Mouse (Mus musculus) urinary bladder, adult 2 months (tissue): Measurements from ENCODE around the gene Snx11. TPM values are rescaled to one million over a fixed set of nuclear protein-coding genes. Genes with fewer than 3 reads are reported as not detected.
"Not testable (repeated sequence)": the region's sequence is repeated elsewhere in the genome, so short reads cannot be mapped to it uniquely, and the experiment has no call there.

Source experiments
- DNase-seq: peaks from one replicate; pipeline ENCODE4 v3.0.0; 2022; ENCODE audit warnings: low spot score
- polyA plus RNA-seq: library from polyadenylated mRNA; depleted of rRNA; stranded (reverse); fragments of >200 nt; gene quantifications from 2 replicates; pipeline ENCODE4 v1.2.3, GENCODE M21; 2012; rRNA removed

The Snx11 gene
- polyA plus RNA-seq: 26.0 and 30.0 TPM in 2 replicates

DNA sequence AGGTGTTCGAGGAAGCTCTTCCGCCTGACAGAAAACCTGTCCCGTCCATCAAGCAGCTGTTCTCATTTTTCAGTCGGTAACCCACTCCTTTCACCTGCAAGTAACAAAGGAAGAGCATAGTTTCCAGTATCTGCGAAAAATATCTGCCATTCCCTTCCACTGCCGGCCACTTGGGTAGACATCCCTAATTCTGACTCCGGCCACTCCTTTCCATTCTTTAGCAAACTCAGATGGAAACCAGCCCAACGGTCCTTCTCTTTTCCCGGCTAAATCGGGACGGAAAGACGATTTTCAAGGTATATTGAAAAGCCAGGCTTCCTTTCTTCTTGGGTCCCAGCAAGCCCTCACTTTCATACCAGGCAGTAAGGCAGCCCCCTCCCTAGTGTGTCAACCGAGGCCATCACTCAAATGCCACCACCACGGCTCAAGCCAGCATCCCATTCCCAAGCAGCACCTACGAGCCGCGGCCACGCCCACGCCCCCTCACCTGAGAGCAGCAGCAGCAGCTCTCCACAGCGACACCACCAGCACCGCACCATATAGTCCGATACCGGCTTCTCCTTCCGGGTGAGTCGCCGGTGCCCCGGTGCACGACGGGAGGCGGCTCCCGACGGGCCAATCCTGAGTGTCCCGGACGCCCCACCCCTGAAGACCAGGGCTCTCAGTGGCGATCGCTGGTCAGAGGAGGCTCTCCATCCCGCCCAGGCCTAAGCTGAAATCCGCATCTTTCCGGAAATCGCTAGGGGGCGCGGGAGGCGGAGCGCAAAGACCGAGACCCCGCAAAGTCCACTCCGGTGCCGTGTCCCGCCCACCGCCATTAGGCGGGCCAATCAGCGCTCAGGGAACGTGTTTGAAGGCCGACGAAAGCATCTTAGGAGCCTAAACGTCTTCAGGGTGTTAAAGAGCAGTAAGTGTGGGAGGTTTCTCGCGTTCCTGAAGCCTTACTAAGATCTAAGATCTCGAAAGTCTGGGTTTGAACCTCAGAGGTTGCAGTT, at the start of gene Snx11:
Snx11 (minus strand) TSS at position 592 of the 995 bp plus-strand sequence.
- peak; percentile 97 for DNase-seq

DNA sequence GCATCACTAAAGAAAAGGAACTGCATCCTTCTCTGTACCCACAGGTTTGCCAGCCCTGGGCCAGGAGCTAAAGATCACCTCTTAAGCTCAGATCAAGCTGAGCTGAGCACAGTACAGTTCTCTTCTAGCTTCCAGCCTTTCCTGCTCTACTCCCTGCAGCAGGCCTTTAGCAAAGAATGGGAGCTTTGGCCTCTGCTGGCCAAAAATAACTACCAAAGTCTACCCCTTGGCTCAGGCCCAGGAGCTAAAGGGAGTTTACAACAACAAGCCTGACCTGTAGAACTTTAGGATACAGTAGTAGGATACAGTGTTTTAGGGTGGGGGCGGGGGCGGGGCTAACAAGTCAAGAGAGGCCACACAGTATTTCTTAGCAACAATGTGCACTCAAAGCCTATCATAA, 49.1 kb upstream of the Snx11 start:
- no peak for DNase-seq

DNA sequence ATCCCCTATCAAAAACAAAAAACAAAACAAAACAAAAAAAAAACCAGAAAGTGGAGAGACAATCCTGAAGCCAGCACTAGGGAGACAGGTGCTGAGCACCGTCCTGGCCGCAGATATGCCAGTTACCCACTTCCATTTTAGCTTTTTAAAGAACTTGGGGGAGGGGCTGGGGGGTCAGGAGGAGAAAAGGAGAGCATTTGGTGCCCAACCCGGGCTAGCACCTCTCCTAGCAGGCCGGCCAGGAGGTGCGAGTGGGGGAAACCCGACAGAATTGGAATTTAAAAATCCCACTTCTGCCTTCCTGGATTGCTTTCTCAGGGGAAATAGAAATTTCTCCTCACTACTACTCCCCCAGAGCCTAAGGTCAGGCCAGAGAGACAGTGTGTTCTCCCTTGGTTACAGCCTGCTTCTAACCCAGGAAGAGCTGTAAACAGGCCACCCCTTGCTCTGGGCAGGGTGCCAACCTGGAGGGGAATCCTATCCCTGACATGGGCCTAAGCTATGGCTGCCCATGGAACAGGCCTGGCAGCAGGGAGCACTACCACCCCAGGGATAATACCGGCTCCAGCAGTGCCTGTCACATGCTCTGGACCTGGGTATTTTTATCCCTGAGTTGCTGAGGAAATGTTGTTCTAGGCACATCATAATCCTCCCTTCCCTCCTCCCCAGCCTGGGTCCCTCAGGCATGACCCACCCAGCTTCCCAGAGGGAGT, 47.6 kb upstream of the Snx11 start:
- peak; percentile 47 for DNase-seq

DNA sequence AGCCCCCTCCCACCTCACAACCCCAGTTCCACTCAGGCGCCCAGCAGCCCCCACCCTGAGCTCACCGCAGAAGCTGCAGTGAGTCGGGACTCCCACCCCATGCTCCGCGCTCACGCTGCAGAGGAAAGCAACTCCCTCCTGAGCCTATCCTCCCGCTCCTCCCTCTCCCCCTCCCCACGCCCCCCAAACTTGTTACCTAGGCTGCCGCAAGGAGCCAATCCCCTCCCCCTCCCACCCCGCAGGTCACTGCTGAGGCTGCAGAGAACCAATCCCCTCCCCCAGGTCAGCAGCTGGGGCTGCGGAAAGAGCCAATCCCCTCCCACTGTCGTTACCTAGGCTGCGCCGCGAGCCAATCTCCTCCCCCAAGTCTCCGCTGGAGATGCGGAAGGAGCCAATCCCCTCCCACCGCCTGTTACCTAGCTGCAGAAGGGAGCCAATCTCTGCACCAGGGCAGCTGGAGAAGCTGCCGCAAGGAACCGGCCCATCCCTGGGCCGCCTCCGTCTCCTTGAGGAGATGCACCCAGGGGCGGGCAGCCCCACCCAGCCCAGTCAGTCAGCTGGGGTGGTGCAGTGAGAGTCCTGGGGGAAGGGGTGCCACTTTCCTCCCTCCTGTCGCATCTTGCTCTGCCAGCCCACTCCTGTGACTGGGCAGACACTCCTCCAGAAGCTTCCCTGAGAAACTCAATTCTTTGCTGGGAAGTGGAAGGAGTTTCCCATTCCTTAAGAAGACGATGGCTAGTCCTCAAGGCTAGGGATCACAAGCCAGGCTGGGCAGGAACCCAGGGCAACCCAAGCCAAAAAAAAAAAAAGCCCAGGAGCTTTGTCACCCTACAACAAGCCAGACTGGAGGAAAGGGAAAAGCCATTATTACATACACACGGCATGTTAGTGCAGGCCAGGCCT, 46.8 kb upstream of the Snx11 start:
- peak; percentile 62 for DNase-seq

DNA sequence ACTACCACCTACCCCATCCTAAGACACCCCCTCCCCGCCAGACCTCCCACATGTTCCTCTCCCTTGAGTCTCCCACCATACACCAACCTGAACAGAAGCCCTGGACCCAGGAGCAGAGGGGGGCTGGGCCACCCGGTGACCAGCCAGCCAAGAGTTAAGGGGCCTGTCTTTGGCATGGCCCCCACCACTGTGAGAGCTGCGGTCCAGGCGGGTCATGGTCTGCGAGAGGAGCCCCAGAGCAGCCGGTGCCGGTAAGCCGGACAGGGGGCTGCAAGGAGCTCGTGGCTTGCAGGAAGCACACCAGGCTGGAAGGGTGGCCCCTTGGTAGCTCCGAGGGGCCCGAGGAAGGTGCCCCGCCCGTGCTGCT, 46.1 kb upstream of the Snx11 start:
- no peak for DNase-seq

DNA sequence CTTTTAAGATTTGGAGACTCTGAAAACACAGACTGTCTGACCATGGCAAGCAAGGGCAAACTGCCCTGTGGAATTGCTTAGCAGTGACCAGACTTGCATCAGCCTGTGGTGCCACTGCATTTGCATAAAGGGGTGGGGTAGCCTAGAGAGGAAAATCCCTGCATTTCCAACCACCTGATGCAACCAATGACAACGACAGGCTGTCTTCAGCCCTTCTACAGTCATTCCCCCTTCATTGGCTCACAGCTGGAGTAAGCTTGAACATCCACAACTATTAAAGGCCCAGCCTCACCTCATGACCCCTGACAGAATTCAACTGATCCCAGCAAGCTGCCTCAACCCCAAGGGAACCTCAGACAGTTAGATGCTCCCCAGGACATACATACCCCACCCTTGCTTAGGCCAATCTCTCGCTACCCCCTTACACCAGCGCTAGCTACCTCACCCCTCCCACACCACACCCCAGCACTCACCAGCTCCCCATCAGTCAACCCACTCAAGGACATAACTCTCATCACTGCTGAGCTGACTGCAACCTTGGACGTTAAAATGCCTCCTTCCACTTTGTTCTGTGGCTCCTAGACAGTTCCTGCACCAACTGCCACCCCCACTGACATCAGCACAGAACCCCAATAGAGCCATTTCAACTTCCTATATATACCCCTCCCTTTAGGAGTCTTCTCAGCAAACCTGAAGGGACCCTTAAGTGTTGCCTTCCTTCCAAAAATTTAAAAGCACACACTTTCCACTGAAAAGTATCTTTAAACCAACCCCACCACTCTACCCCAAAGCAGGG, 45.5 kb upstream of the Snx11 start:
- DNase-seq: no peak

DNA sequence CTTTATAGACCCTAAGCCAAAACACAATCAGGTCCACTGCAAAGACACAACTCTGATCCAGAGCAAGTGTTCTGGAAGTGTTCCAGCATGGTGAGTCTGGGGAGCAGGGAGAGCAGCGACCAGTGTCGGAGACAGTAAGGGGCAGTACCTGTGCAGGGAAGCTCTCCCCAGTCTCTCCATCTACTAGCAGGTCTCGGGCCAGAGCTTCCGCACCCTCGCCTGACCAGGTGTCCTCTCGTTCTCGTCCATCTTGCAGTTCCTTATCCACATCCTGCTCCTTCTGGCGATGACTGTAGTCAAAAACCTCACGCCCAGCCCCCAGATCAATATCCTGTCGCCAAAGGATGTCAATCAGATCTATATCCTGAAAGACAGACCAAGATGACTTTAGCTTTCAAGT, 44.6 kb upstream of the Snx11 start:
- DNase-seq: no peak

DNA sequence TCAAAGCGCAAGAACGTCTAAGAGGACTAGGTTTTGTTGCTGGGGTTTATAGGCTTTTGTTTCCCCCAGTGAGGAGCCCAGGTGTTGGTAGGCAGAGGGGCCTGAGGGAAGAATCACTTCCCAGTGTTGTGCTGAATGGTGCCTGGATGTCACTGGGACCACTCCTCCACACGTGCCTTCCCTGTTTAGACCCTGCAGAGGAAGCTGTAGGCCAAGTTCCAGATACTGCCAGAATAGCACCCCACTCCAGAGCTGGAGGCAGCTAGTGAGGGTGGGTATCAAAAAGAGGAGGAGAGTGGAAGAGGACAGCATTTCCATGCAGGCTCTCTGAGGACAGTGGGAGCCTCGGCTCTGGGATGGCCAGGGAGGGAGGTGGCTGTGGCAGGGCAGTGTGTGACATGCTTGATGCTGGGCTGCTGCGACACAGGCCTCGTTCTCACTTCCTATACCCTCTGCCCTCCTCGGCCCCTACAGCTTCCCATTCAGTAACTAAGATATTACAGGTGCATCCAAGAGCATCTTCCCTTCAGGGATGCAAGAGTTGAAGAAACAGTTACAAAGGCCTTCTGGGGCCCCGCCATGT, 40.9 kb upstream of the Snx11 start:
- no peak for DNase-seq

DNA sequence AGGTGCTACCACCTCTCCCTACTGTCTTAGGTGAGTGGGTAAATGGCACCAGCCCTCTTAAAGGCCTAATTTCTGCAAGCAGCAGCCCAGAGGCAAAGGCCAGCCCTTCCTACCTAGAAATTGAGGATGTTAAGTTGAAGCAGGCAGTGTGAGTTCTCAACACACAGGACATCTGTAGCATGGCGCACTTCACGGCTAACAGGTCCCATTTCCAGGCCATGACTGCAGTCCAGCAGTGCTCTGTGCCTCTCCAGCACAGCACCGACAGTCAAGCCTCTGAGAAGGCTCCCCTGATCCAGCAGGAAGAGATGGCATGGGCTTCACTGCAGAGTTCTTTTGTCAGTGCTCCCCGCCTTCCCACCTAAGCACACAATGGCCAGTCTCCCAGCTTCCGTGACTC, 39.6 kb upstream of the Snx11 start:
- no peak for DNase-seq

DNA sequence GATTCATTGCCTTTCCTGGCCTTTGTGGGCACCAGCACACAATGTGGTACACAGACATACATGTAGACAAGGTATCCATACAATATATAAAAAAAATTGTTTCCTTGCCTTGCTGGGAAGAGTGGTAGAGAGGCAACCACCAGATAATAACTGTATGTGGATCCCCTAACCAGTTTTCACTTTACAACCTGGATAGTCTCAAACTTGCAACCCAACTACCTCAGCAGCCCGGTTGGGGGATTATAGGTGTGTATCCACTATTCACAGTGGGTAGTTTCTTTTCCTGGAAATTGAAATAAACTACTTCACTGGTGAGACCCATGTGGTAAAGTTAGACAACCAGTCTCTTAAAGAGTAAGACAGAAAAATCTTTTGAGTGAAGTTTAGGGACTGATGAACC, 39.1 kb upstream of the Snx11 start:
- no peak for DNase-seq

DNA sequence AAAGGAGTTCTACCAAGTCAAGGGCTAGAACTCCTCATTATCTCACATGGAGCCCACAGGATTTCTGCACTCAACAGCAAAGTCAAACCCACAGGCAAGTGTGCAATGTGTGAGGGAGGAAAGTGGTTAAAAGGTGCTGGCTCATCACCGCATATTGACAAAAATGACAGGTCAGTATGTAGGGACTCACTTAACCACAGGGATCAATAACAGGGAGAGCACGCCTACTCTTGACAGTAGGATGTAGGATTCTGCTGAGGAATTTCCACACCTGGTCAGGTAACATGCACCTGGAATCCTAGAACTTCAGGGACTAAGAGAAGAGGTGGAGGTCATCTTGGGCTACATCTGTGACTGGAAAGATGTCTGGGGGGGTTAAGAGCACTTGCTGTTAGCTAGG, 38.5 kb upstream of the Snx11 start:
- no peak for DNase-seq

DNA sequence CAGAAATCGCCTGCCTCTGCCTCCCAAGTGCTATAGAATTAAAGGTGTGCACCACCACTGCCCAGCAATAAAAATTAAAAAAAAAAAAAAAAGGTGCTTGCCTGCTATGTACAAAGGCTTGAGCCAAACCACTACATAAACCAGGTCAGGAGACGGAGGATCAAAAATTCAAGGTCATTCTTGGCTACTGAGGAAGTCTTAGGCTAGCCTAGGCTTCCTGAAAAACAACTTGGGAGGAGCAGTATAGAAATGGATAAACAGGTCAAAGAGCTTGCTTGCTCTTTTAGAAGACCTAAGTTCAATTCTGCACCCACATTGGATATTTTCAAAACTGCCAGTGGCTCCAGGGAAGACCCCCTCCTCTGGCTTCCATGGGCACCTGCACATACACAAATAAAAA, 37.1 kb upstream of the Snx11 start:
- no peak for DNase-seq

DNA sequence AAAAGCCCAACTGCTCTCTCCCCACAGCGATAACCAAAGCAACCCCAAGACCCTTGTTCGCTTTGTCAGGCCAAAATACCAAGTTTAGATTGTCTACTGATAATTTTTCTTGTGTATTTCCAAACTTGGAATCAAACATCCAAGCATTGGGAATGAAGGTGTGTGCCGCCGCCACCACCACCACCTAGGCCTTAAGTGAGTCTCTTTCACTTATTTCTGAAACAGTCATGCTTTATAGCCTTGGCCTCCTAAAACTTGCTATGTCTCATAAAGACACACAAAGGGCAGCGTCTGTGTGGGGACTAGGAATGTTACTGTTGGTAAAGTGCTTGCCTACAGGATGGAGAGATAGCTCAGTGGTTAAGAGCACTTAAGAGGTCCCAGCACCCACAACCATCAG, 36.6 kb upstream of the Snx11 start:
- DNase-seq: no peak

DNA sequence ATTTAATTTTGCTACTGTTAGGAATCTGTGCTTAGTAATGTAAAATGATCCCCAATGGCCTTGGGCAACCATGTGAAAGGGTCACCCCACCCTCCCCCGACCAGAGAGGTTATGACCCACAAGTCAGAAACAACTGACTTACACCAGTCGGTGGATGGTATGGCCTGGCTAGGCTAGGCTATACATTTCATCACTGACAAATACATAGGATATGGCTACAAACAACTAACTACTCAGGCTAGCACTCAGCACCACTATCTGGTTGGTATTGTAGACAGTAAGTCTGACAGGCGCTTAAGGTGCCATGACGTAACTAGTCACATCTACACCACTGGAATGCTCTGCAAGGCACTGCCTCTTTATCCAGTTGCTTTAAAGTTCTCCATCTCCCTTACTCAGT, 36.1 kb upstream of the Snx11 start:
- no peak for DNase-seq

DNA sequence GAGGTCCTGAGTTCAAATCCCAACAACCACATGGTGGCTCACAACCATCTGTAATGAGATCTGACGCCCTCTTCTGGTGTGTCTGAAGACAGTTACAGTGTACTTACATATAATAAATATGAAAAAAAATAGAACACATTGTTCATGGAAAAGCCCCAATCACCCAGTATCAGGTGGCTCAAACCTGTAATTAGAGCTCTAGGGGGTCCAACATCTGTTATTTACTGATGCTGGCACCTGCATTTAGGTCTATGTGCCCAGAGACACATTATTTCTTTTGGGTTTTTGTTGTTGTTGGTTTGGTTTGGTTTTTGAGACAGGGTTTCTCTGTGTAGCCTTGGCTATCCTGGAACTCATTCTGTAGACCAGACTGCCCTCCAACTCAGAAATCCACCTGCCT, 33.8 kb upstream of the Snx11 start:
- not testable (repeated sequence) for DNase-seq

DNA sequence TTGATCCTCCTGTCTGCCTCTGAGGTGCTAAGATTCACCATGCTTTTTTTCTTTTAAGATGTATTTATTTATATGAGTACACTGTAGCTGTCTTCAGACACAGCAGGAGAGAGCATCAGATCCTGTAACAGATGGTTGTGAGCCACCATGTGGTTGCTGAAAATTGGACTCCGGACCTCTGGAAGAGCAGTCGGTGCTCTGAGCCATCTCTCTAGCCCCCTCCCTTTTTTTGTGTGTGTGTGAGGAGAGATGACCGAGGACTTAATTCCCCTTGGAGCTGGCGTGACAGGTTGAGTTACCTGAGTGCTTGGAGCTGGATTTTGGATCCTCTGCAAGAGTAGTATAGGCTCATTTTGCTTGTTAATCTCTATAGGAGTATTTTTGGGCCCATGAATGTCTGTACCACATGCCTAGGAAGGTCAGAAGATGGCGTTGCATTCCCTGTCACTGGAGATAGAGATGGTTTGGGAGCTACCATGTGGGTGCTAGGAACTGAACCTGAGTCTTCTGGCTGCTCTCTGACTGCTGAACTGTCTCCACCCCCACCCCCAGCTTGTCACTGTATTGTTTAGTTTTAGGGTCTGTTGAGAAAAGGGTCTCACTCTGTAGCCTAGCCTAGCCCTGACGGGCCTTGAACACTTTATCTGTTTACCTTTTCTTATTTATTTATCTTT, 32.3 kb upstream of the Snx11 start:
- DNase-seq: no peak

DNA sequence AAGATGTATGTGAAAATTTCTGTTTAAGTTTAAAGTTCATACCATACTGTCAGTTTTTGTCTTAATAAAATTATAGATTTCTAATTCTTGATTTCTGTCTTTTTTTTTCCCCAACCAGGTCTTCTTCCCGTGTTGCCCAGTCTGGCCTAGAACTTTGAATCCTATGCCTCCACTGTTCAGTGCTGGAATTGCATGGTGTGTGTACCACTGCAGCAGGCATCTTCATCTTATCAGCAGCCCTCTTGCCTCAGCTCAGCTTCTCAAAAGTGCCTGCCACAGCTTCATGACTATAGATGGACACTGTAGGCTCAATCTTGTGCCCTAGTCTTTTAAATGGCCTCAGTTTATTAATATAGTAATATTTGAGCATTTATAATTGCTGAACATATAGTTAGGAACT, 30.7 kb upstream of the Snx11 start:
- no peak for DNase-seq

DNA sequence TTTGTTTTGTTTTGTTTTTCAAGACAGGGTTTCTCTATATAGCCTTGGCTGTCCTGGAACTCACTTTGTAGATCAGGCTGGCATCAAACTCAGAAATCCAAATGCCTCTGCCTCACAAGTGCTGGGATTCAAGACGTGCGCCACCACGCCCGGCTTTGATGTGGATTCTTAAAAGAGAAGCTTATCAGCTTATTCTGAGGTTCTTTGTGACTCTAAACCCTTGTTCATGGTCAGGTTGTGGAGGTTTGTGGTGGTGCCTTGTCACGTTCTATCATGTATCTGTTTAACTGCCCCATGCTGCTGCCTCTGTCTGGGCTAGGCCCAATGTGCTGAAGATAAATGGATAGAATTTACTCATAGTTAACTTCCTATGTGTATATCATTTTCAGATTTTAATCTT, 28.2 kb upstream of the Snx11 start:
- no peak for DNase-seq

DNA sequence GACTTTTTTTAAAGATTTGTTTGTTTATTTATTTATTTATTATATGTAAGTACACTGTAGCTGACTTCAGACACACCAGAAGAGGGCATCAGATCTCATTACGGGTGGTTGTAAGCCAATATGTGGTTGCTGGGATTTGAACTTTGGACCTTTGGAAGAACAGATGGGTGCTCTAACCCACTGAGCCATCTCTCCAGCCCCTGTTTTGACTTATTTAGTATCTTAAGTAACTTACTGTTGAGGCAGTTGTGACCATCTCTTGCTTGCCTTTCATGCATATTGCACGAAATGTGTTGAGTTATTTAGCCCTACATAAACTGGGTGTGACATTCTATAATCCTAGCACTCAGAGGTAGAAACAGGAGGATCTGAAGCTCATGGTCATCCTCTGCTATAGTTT, 22.2 kb upstream of the Snx11 start:
- DNase-seq: no peak

DNA sequence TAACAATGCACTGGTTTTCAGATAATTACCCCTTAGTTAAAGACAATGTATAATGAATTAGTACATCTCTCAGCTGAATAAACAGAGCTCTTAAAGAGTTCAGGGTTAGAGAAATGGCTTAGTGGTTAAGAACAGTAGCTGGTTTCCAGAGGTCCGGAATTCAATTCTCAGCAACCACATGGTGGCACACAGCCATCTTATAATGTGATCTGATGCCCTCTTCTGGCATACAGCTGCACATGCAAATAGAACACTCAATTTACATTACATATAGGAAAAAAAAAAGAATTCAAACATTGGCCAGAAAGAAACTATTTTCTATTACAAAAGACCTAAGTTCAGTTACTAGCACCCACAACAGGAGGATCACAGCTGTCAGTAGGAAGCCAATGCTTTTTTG, 19.2 kb upstream of the Snx11 start:
- DNase-seq: no peak
